Comparison of ENCODE assay signal across 9 mouse cellular contexts in the genomic region with DNA sequence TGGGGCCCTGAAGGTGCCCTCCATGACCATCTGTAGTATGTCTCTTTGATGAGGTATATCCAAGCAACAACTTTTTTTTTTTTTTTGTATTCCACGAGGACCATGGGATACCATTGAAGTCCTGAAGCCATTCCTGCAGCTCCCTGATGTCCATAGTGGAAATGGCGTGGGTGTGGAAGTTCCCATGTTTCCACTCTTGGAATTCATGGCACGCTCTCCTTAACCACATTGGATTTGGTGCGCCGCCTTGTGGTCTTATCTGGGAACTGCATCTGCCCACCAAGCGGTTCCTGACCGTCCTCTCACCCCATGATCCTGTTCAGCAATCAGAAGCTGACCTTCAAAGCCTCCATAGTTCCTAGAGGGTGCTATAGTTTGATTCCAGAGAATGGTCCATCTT.
DNase-seq lines count a peak whose midpoint lies in the region; ATAC-seq and TF ChIP-seq lines count a peak whose summit lies in the region.
"Had no signal": no experiment of that assay in that cellular context is flagged by ENCODE, and none has a peak within 500 bp of the region (broad histone marks: within the 10 kb centered on the region; RNA-seq: fewer than 3 reads in every experiment).

No protein-coding gene starts in this region.

- no peak for ATAC-seq in frontal cortex, adult (ENCODE audit: low TSS enrichment)
- ATAC-seq in stomach, postnatal 0 days (ENCODE audit: low FRiP score, low TSS enrichment), result no peak

- no peak overlapping the region for H3K4me2 ChIP-seq in CH12.LX (ENCODE audit: insufficient read depth, low read depth, poor library complexity, severe bottlenecking)
- H3K4me2 ChIP-seq in stomach, postnatal 0 days (replicated peaks; ENCODE audit: low read depth), result no peak overlapping the region
- H3K4me2 ChIP-seq: limb, embryonic 15.5 days had no signal

- DNase-seq in frontal cortex, postnatal 25 days (ENCODE audit: low spot score in 2 of 2), result peak; percentile 60 to 62
- DNase-seq in CH12.LX (ENCODE audit: extremely low read depth), result peak; percentile 16
- peak; percentile 50 for DNase-seq in brain, embryonic 14.5 days (ENCODE audit: low read depth)
- DNase-seq in fibroblast of lung, adult 2 months (ENCODE audit: low read depth), result peak; percentile 19
- peak; percentile 31 to 78 for DNase-seq in layer of hippocampus, adult 2 months (ENCODE audit: low spot score in 2 of 2)
- peak; percentile 74 for DNase-seq in lung, postnatal 36 days
- peak; percentile 65 for DNase-seq in stomach, postnatal 0 days (ENCODE audit: low spot score)

- H3K27ac ChIP-seq in CH12.LX (ENCODE audit: insufficient read depth, low read depth), result no peak overlapping the region
- H3K27ac ChIP-seq in layer of hippocampus, adult 2 months, result no peak overlapping the region
- H3K27ac ChIP-seq in stomach, postnatal 0 days (replicated peaks), result no peak overlapping the region
- H3K27ac ChIP-seq: limb, embryonic 15.5 days had no signal

- 20% methylated on average over 7 of the region's 7 CpGs for WGBS in stomach, postnatal 0 days

- H3K9ac ChIP-seq in CH12.LX (ENCODE audit: insufficient read depth, low read depth), result no peak overlapping the region
- H3K9ac ChIP-seq in stomach, postnatal 0 days (ENCODE audit: low read length), result no peak overlapping the region
- H3K9ac ChIP-seq: limb, embryonic 15.5 days had no signal

- dilution Hi-C loops in CH12.LX (cut with MboI; ENCODE audit: extremely low pct_ligation_motif_present, extremely low pct_unique_long_range_greater_than_20kb, low sequenced_read_pairs), result no loop called here

- peaks cover 94% of the 10 kb centered on the region for H3K27me3 ChIP-seq in CH12.LX (replicated peaks)
- H3K27me3 ChIP-seq in stomach, postnatal 0 days (ENCODE audit: control insufficient read depth, insufficient read depth, low read length), result no peaks in the 10 kb centered on the region
- H3K27me3 ChIP-seq: limb, embryonic 15.5 days had no signal

- H3K4me3 ChIP-seq in CH12.LX (replicated peaks in 1 of 3; ENCODE audit: low read depth in 2 of 3, low read length in 2 of 3, poor library complexity in 1 of 3), result no peak overlapping the region
- no peak overlapping the region for H3K4me3 ChIP-seq in layer of hippocampus, adult 2 months
- H3K4me3 ChIP-seq in stomach, postnatal 0 days (ENCODE audit: low read depth, low read length), result no peak overlapping the region
- H3K4me3 ChIP-seq: limb, embryonic 15.5 days had no signal

- TF ChIP-seq EP300 in CH12.LX (IDR thresholded peaks at IDR 0.05; ENCODE audit: low read length), result no peak
- TF ChIP-seq EP300 in stomach, postnatal 0 days (optimal IDR thresholded peaks at IDR 0.05), result no peak

- no peaks in the 10 kb centered on the region for H3K4me1 ChIP-seq in CH12.LX (ENCODE audit: control insufficient read depth in 1 of 2, insufficient read depth in 2 of 2)
- H3K4me1 ChIP-seq in stomach, postnatal 0 days (replicated peaks; ENCODE audit: control insufficient read depth, insufficient read depth), result no peaks in the 10 kb centered on the region
- H3K4me1 ChIP-seq: limb, embryonic 15.5 days had no signal

- TF ChIP-seq CTCF in CH12.LX (conservative IDR thresholded peaks at IDR 0.05 in 1 of 2, IDR thresholded peaks at IDR 0.05 in 1 of 2; ENCODE audit: low read depth in 2 of 2, low read length in 2 of 2), result peak; percentile 75 to 98
- TF ChIP-seq CTCF in brain, embryonic 14.5 days (IDR thresholded peaks at IDR 0.05; ENCODE audit: borderline replicate concordance, extremely low read depth, insufficient read depth, insufficient read length), result peak; percentile 90
- peak; percentile 97 for TF ChIP-seq CTCF in layer of hippocampus, adult 2 months (conservative IDR thresholded peaks at IDR 0.05)
- peak; percentile 90 for TF ChIP-seq CTCF in stomach, postnatal 0 days (IDR thresholded peaks at IDR 0.05; ENCODE audit: low read depth)

- TF ChIP-seq POLR2A in CH12.LX (IDR thresholded peaks at IDR 0.05; ENCODE audit: low read depth, low read length), result no peak
- TF ChIP-seq POLR2A in brain, embryonic 14.5 days (IDR thresholded peaks at IDR 0.05; ENCODE audit: borderline replicate concordance, extremely low read depth, insufficient read depth, insufficient read length, poor library complexity, severe bottlenecking), result no peak

- no peaks in the 10 kb centered on the region for H3K79me2 ChIP-seq in CH12.LX (replicated peaks; ENCODE audit: control insufficient read depth, extremely low read depth, insufficient read depth, poor library complexity, severe bottlenecking)

- no peaks in the 10 kb centered on the region for H3K9me3 ChIP-seq in CH12.LX (replicated peaks; ENCODE audit: low read length)
- no peaks in the 10 kb centered on the region for H3K9me3 ChIP-seq in stomach, postnatal 0 days (ENCODE audit: control insufficient read depth, low read length)
- H3K9me3 ChIP-seq: limb, embryonic 15.5 days had no signal

- in situ Hi-C loops in CH12.LX (cut with MboI; ENCODE audit: low pct_ligation_motif_present, low pct_unique_long_range_greater_than_20kb, low sequenced_read_pairs), result no loop called here

- no peaks in the 10 kb centered on the region for H3K36me3 ChIP-seq in CH12.LX (replicated peaks in 1 of 2; ENCODE audit: control insufficient read depth in 1 of 2, insufficient read depth in 1 of 2, low read length in 1 of 2)
- H3K36me3 ChIP-seq in stomach, postnatal 0 days (ENCODE audit: control insufficient read depth, insufficient read depth, low read length), result no peaks in the 10 kb centered on the region
- H3K36me3 ChIP-seq: limb, embryonic 15.5 days had no signal

- TF ChIP-seq RAD21 in CH12.LX (IDR thresholded peaks at IDR 0.05; ENCODE audit: low read depth, low read length), result peak; percentile 70

TF ChIP-seq in CH12.LX, 34 proteins besides CTCF, POLR2A, EP300 and RAD21:
- TF ChIP-seq NRF1 (IDR thresholded peaks at IDR 0.05; ENCODE audit: low read depth, low read length), result no peak
- TF ChIP-seq ZC3H11A (IDR thresholded peaks at IDR 0.05; ENCODE audit: low read depth, low read length), result peak; percentile 40; the same call in 1 of the 2 replicates
- TF ChIP-seq GABPA (IDR thresholded peaks at IDR 0.05; ENCODE audit: insufficient replicate concordance, low read depth, low read length), result no peak
- TF ChIP-seq SMC3 (IDR thresholded peaks at IDR 0.05; ENCODE audit: low read depth, low read length), result peak; percentile 92

Comparison
In these comparisons a context has a peak if more than half of its experiments do, and no peak if none do; other contexts are left out.
1. DNase-seq: peak in every context shown above with its lines; median percentile 74 in lung, postnatal 36 days; 65 in stomach, postnatal 0 days; 61 in frontal cortex, postnatal 25 days; 54 in layer of hippocampus, adult 2 months; 50 in brain, embryonic 14.5 days; 19 in fibroblast of lung, adult 2 months; 16 in CH12.LX.